Mouse (Mus musculus) intestine, embryonic 15.5 days (tissue): ENCODE data around the gene Abcc1. TPM values are rescaled to one million over a fixed set of nuclear protein-coding genes. Genes with fewer than 3 reads are reported as not detected.

Experiments
- ATAC-seq: fragments of 200-750 bp; cut with Nextera tagmentation; 2 replicates; pipeline ENCODE4 v1.8.0; 2017; ENCODE audit warnings: moderate TSS enrichment, moderate library complexity
- H3K27ac ChIP-seq: fragments of 300-500 bp; sonication (generic); 2 replicates; pipeline ENCODE4 v1.5.1; 2015; ENCODE audit warnings: mild to moderate bottlenecking, inconsistent platforms
- H3K27me3 ChIP-seq: fragments of 300-500 bp; sonication (generic); replicated peaks from 2 replicates; pipeline ENCODE4 v1.6.1; 2015; ENCODE audit warnings: inconsistent platforms
- H3K36me3 ChIP-seq: fragments of 300-500 bp; sonication (generic); 2 replicates; pipeline ENCODE4 v1.6.1; 2015; ENCODE audit warnings: inconsistent platforms
- H3K4me1 ChIP-seq: fragments of 300-500 bp; sonication (generic); replicated peaks from 2 replicates; pipeline ENCODE4 v1.6.1; 2015; ENCODE audit warnings: inconsistent platforms
- H3K4me2 ChIP-seq: fragments of 300-500 bp; sonication (generic); replicated peaks from 2 replicates; pipeline ENCODE4 v1.6.1; 2015; ENCODE audit warnings: mild to moderate bottlenecking, inconsistent platforms
- H3K4me3 ChIP-seq: fragments of 300-500 bp; sonication (generic); replicated peaks from 2 replicates; pipeline ENCODE4 v1.5.1; 2015; ENCODE audit warnings: inconsistent platforms
- H3K9ac ChIP-seq: fragments of 300-500 bp; sonication (generic); 2 replicates; pipeline ENCODE4 v1.6.1; 2015; ENCODE audit warnings: inconsistent platforms
- H3K9me3 ChIP-seq: fragments of 300-500 bp; sonication (generic); 2 replicates; pipeline ENCODE4 v1.6.1; 2016; ENCODE audit warnings: inconsistent platforms
- WGBS: fragments of 180-500 bp; shearing (Covaris S2); methylation state at CpG from one replicate; pipeline ENCODE4 v1.1.7; 2015; 5-methylcytosine and 5-hydroxymethylcytosine counted together
- polyA plus RNA-seq: library from polyadenylated mRNA; unstranded; fragments of >200 nt; fragmentation: Nextera tagmentation; extraction: Ambion mirVana; gene quantifications from 2 replicates; pipeline ENCODE4 v1.2.1, GENCODE M21; 2015

Abcc1 gene
- polyA plus RNA-seq, 1 experiment from 2014 or later, result 8.3 TPM

DNA sequence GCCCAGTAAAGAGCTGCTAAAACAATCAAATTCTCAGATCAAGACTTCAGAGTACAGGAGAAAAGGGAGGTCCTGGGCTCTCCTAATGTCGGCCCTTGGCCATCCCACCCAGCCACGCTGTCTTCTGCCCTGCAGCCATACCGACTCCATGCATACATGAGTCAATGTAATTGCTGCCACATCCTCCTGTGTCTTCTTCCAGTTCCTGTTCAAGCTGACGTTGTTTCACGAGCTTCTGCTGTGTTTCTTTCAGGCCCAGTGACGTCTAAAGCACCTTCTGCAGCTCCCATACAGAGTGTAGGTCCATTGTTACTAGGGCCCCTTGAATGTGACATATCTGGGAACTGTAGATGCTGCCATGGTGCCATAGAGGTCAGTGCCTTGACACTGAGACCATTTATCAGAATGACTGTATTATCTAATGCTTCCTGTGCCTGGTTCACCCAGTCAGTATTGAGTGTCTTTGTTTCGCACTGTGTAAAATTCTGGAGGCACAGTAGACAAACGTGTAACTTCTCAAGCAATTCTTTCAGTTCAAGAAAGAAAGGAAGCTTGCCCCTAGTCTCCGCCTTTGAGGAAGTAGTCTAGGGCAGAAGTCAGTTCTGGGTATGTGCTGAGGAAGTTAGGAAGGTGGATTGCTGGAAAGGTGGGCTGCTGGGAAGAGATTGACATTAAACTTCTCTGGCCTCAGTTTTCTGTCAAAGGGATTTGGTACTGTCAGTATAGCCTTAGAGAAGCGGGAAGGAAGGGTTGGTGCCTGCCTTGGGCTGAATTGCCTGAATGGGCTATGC lies 116.3 kb downstream of the Abcc1 start:
- Histone ChIP-seq H3K4me3 (no peak overlapping the region), H3K27me3 (no peaks in the 10 kb centered on the region), H3K9ac (no peak overlapping the region), H3K4me2 (no peak overlapping the region), H3K9me3 (no peaks in the 10 kb centered on the region), H3K4me1 (no peaks in the 10 kb centered on the region), H3K27ac (no peak overlapping the region), H3K36me3 (no peaks in the 10 kb centered on the region)
- WGBS, result 62% methylated on average over 10 of the region's 10 CpGs
- ATAC-seq, result no peak

DNA sequence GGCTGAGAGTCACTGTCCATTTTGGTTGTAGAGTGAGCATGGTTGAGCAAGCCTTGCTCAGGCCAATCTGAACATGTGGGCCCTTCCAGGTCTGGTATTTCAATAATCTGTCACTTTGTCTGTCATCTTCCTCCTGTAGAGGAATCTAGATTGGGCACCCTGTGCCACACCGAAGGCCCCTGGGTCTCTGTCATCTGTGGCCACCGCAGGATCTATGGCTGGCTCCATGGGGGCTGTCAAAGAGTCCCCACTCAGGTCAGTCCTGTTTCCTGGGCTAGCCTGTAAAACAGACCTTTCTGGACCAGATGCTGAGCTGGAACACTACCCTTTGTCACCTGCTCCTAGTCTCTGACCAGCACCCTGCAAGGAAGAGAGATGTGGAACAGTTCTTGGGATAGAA lies 118.3 kb downstream of the Abcc1 start:
- Histone ChIP-seq H3K4me2 (no peak overlapping the region), H3K27ac (no peak overlapping the region), H3K9ac (no peak overlapping the region), H3K4me3 (no peak overlapping the region), H3K27me3 (no peaks in the 10 kb centered on the region), H3K9me3 (no peaks in the 10 kb centered on the region), H3K4me1 (no peaks in the 10 kb centered on the region), H3K36me3 (no peaks in the 10 kb centered on the region)
- ATAC-seq, result no peak
- WGBS, result 98% methylated on average over 2 of the region's 2 CpGs

DNA sequence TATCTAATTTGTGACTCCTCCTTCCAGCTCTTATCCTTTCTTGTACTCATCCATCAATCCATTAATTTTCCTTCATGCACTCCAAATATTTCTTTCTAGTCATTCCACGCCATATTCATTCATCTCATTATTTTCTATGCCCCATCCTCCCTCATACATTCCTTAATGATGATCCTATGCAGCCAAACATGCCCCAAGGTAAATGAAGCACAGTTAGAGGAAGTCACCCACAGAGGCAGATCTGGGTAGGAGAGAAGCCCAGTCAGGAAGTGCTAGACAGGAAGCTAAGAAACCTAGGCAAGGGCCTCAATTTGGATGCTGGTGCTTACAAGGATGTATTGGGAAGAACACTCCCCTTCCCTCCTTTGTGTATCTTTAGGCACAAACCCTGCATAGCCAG lies 121.9 kb downstream of the Abcc1 start:
- ATAC-seq, result no peak
- Histone ChIP-seq H3K4me1 (no peaks in the 10 kb centered on the region), H3K27ac (no peak overlapping the region), H3K36me3 (no peaks in the 10 kb centered on the region), H3K4me3 (no peak overlapping the region), H3K9me3 (no peaks in the 10 kb centered on the region), H3K27me3 (no peaks in the 10 kb centered on the region), H3K4me2 (no peak overlapping the region), H3K9ac (no peak overlapping the region)
- 68% methylated on average over 1 of the region's 1 CpGs for WGBS

DNA sequence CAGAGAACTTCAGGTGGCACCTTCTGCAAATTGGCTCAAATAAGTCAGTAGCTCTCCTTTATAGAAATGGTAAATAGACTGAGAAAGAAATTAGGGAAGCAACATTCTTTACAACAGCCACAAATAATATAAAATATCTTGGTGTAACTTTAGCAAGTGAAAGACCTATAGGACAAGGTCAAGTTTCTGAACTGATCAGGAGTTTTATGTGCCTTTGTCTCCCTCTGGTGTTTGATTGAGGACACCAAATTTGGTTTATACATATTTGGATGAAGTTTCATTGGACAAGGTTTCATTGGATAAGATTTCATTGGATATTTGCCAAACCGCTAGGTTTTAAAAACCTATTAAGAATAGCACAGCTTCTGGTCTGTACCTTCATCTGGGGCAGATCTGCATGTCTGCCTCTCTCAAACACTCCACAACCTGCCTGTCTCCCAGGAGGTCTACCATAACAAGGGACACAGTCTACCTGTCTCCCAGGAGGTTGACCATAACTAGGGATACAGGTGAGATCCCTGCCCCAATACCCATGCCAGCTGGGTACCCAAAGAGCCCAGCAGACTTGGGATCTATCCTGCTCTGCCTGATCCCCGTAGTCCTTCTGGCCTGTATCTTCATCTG lies 132.2 kb downstream of the Abcc1 start:
- no peak overlapping the region for H3K9ac ChIP-seq
- ATAC-seq, result no peak
- H3K4me3 ChIP-seq, result no peak overlapping the region
- 77% methylated on average over 2 of the region's 2 CpGs for WGBS
- H3K27me3 ChIP-seq, result no peaks in the 10 kb centered on the region
- H3K36me3 ChIP-seq, result no peaks in the 10 kb centered on the region
- H3K27ac ChIP-seq, result no peak overlapping the region
- H3K4me1 ChIP-seq, result no peaks in the 10 kb centered on the region
- H3K9me3 ChIP-seq, result no peaks in the 10 kb centered on the region
- H3K4me2 ChIP-seq, result no peak overlapping the region

DNA sequence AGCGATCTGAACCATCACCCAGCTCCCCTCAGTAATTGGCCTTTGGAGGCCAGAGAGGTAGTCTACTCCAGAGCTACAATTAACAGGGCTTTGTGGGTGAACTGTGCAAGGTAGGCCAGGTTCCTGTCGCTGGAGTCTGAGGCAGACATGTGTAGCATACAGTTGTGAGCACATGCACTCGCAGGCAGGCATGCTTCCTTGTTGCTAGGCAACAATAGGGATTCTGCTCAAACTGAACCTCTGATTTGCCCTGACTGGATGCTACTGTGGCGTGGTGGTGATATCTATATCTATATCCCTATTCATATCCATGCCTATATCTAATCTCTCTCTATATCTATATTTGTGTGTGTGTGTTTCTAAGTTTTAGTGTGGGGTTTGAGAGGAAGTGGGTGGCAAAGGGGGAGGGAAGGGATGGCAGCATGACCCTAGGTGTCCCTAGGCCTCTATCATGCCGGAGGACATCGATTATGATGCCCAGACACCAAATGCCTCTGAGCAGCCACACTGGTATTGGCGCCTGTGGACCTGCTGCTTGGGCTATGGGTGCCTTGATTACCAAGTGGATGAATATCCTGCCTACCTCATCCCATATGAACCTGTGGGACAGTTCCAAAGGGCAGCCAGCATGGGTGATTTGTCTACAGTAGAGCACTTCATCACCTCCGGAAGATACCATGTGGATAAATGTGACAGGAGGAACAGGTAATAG lies 140.4 kb downstream of the Abcc1 start:
- H3K27me3 ChIP-seq, result no peaks in the 10 kb centered on the region
- no peak overlapping the region for H3K4me2 ChIP-seq
- H3K4me3 ChIP-seq, result no peak overlapping the region
- no peaks in the 10 kb centered on the region for H3K9me3 ChIP-seq
- ATAC-seq, result no peak
- no peak overlapping the region for H3K9ac ChIP-seq
- H3K4me1 ChIP-seq, result no peaks in the 10 kb centered on the region
- 81% methylated on average over 8 of the region's 8 CpGs for WGBS
- no peak overlapping the region for H3K27ac ChIP-seq
- H3K36me3 ChIP-seq, result no peaks in the 10 kb centered on the region

DNA sequence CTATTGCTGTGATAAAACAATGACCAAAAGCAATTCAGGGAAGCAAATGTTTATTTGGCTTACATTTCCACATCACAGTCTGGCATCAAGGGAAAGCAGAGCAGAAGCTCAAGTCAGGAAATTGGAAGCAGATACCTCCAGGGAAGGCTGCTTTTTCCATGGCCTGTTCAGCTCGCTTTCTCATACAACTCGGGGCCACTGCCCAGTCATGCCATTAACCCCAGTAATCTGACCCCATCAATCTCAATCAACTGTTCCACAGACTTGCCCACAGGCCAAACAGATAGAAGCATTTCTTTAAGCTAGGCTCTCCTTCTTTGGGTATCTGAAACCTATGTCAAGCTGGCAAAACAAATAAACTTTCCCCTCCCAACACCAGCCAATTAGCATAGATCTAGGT lies 145.1 kb downstream of the Abcc1 start:
- H3K9ac ChIP-seq, result no peak overlapping the region
- no peaks in the 10 kb centered on the region for H3K27me3 ChIP-seq
- H3K36me3 ChIP-seq, result no peaks in the 10 kb centered on the region
- no peak overlapping the region for H3K4me2 ChIP-seq
- H3K27ac ChIP-seq, result no peak overlapping the region
- ATAC-seq, result no peak
- 23% methylated on average over 2 of the region's 2 CpGs for WGBS
- no peaks in the 10 kb centered on the region for H3K9me3 ChIP-seq
- no peak overlapping the region for H3K4me3 ChIP-seq
- no peaks in the 10 kb centered on the region for H3K4me1 ChIP-seq

Other genes starting within 250 kb of the Abcc1 start
- 68.7 and 70.0 TPM in 2 replicates for gene Nde1, start 198.3 kb upstream of the Abcc1 start, polyA plus RNA-seq
- gene Marf1, start 198.2 kb upstream of the Abcc1 start, polyA plus RNA-seq, result 12.7 and 13.7 TPM in 2 replicates
- 154 and 160 TPM in 2 replicates for gene Myh11, start 70.2 kb upstream of the Abcc1 start, polyA plus RNA-seq
- 120 and 127 TPM in 2 replicates for gene Fopnl, start 44.2 kb upstream of the Abcc1 start, polyA plus RNA-seq
- not detected in 2 replicates for gene A630010A05Rik, start 200.8 kb downstream of the Abcc1 start, polyA plus RNA-seq